Mouse (Mus musculus): Measurements from ENCODE around the gene Mertk. TPM values are rescaled to one million over a fixed set of nuclear protein-coding genes. Genes with fewer than 3 reads are reported as not detected.

Gene Mertk
- polyA plus RNA-seq, 1 experiment from 2014 or later = 3.7 TPM

DNA sequence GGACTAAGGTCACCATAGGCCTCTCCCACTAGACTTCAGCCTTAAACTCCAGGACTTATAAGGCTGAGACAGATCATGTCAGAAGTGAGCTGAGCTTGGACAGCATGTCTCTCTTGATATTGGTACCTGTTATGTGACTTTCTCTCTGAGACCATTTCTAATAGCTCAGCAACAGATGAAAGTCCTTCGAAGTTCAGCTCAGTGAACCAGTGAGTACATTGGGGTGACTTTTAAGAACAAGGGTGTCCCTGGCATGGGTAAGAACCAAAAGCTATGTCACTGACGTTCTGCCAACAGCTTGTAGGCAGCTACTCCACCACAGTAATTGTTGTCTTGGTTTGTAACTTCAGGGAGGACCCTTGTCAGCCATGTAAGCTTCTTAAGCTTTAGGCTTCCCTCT, 121.9 kb downstream of the Mertk start:
- Histone ChIP-seq H3K9me3 (replicated peaks) (no peaks in the 10 kb centered on the region), H3K4me2 (no peak overlapping the region), H3K36me3 (no peaks in the 10 kb centered on the region), H3K9ac (no peak overlapping the region), H3K27ac (no peak overlapping the region), H3K27me3 (no peaks in the 10 kb centered on the region), H3K4me1 (replicated peaks) (peaks cover 17% of the 10 kb centered on the region), H3K4me3 (no peak overlapping the region)
- ATAC-seq (replicated peaks; ENCODE audit: insufficient number of reproducible peaks, insufficient read depth, low FRiP score, low read depth) = no peak
- WGBS = 81% methylated on average over 2 of the region's 2 CpGs

DNA sequence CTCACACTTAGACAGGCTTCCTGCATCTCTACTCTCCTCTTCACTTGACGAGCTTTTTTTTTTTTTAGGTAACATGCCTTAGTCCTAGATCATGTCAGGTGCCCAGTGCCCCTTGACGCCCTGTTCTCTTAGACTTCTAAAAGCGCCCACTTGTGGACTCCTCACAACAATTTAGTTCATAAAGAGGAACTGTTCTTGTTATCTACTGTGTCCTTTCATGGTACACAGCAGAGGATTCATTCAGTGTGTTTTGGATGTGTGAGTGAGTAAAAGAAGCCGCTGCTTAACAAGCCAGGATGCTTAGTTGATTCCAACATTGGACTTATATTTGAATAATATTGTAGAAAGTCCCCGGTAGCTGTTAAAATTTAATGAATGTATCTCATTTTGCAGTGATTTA, 125.1 kb downstream of the Mertk start:
- H3K9ac ChIP-seq = no peak overlapping the region
- WGBS = 85% methylated on average over 5 of the region's 5 CpGs
- H3K27me3 ChIP-seq = no peaks in the 10 kb centered on the region
- H3K36me3 ChIP-seq = peaks cover 17% of the 10 kb centered on the region; the same call in 1 of the 2 replicates
- no peaks in the 10 kb centered on the region for H3K9me3 ChIP-seq (replicated peaks)
- H3K27ac ChIP-seq = no peak overlapping the region
- peaks cover 11% of the 10 kb centered on the region for H3K4me1 ChIP-seq (replicated peaks)
- ATAC-seq (replicated peaks; ENCODE audit: insufficient number of reproducible peaks, insufficient read depth, low FRiP score, low read depth) = no peak
- H3K4me2 ChIP-seq = no peak overlapping the region
- H3K4me3 ChIP-seq = no peak overlapping the region

DNA sequence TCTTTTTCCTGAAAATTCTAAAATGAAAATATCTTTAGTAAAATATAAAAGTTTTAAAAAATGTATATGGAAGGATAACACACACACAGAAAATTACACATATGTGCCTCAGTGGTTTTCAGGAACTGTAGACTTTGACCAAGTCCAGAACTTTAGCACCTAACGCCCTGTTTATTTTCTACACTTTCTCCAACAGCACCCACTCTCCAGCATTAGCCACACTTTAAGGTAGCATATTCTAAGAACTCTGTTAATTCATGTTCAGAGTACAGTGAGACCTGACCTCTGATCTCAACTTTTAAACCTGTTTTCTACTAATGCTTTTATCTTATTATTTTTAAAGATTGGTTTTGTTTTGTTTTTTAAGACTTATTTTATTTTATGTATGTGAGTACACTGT, 129.0 kb downstream of the Mertk start:
- H3K9me3 ChIP-seq (replicated peaks) = no peaks in the 10 kb centered on the region
- peaks cover 44% of the 10 kb centered on the region for H3K36me3 ChIP-seq
- WGBS = 94% methylated on average over 1 of the region's 1 CpGs
- H3K4me1 ChIP-seq (replicated peaks) = no peaks in the 10 kb centered on the region
- no peak for ATAC-seq (replicated peaks; ENCODE audit: insufficient number of reproducible peaks, insufficient read depth, low FRiP score, low read depth)
- H3K27ac ChIP-seq = no peak overlapping the region
- no peak overlapping the region for H3K4me3 ChIP-seq
- H3K4me2 ChIP-seq = no peak overlapping the region
- H3K27me3 ChIP-seq = no peaks in the 10 kb centered on the region
- no peak overlapping the region for H3K9ac ChIP-seq

DNA sequence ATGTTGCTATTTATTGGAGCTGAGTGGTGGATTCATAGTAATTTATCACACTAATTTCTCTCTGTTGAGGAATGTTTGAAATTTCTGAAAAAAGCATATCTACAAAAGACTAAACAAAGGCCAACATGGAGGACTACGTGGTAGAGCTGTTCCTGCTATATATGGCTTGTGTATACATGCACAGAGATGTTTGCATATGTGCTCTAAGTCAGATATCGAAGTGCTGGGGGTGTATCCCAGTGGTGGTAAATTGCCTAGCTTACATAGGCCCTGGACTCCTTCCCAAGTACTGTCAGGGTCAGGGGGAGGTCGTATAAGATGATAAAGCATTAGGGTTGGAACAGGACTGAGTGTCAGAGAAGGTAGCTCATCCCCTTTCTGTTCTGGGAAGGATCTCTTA, 133.9 kb downstream of the Mertk start:
- no peak overlapping the region for H3K27ac ChIP-seq
- no peak overlapping the region for H3K4me2 ChIP-seq
- ATAC-seq (replicated peaks; ENCODE audit: insufficient number of reproducible peaks, insufficient read depth, low FRiP score, low read depth) = no peak
- no peaks in the 10 kb centered on the region for H3K9me3 ChIP-seq (replicated peaks)
- H3K4me3 ChIP-seq = no peak overlapping the region
- H3K36me3 ChIP-seq = peaks cover 68% of the 10 kb centered on the region
- H3K27me3 ChIP-seq = no peaks in the 10 kb centered on the region
- H3K9ac ChIP-seq = no peak overlapping the region
- WGBS = 80% methylated on average over 3 of the region's 3 CpGs
- no peaks in the 10 kb centered on the region for H3K4me1 ChIP-seq (replicated peaks)

DNA sequence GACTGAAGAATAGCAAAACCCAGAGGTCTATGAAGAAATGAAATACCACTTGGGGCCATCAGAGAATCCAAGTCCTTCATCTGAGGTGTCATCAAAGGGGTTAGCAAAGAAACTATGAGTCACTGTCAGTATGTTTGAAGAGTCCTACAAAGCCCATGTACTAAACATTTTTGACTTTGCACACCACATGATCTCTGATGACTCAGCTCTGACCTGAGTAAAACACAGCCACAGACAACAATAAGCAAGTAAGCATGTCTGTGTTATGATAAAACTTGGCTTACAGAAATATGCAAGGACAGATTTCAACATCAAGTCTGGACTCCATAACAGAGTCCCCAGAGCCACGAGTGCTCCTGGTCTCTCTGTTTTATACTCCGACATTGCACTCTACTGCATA, 134.3 kb downstream of the Mertk start:
- H3K4me1 ChIP-seq (replicated peaks) = no peaks in the 10 kb centered on the region
- H3K27me3 ChIP-seq = no peaks in the 10 kb centered on the region
- WGBS = 81% methylated on average over 2 of the region's 2 CpGs
- no peak overlapping the region for H3K9ac ChIP-seq
- no peaks in the 10 kb centered on the region for H3K9me3 ChIP-seq (replicated peaks)
- peaks cover 69% of the 10 kb centered on the region for H3K36me3 ChIP-seq
- H3K4me3 ChIP-seq = no peak overlapping the region
- no peak overlapping the region for H3K27ac ChIP-seq
- ATAC-seq (replicated peaks; ENCODE audit: insufficient number of reproducible peaks, insufficient read depth, low FRiP score, low read depth) = no peak
- no peak overlapping the region for H3K4me2 ChIP-seq

DNA sequence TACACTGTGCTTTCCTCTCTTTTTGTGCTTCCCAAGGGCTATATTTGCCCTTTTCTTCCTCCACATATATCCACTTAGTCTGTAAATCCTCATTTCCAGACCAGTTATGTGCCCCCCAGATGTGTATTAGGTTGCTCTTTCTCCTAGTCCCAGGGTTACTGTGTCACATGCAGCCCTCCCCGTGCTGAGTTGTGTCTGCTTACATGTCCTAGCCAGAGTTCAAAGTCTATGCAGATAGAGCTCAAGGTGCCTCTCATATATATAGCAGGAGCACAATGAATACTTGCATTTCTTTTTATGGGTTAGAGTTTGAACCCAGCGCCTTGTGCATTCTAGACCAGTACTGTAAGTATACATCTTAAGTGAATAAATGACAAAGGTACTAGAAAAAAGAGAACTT, 134.7 kb downstream of the Mertk start:
- H3K36me3 ChIP-seq = peaks cover 66% of the 10 kb centered on the region
- ATAC-seq (replicated peaks; ENCODE audit: insufficient number of reproducible peaks, insufficient read depth, low FRiP score, low read depth) = no peak
- no peak overlapping the region for H3K27ac ChIP-seq
- no peaks in the 10 kb centered on the region for H3K9me3 ChIP-seq (replicated peaks)
- no peak overlapping the region for H3K4me2 ChIP-seq
- no peak overlapping the region for H3K4me3 ChIP-seq
- H3K27me3 ChIP-seq = no peaks in the 10 kb centered on the region
- no peak overlapping the region for H3K9ac ChIP-seq
- no peaks in the 10 kb centered on the region for H3K4me1 ChIP-seq (replicated peaks)
- 91% methylated on average over 2 of the region's 2 CpGs for WGBS

DNA sequence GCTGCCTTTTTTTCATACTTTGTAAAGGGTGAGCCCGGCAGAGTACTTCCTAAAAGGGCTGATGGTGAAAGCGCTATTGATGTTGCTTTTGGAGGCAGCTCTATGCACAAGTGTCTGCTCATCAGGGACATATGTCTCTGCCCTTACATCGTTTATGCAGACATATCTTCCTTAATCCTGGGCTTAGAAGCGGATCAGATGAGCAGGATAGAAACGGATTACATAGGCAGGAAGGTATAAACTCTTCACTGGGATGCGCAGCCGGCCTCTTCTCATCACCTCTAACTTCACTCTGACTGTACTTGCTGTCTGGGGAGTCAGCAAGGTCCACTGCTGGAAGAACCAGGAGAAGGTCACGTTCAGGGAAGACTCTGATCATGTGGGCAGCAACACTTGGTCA, 138.8 kb downstream of the Mertk start:
- Histone ChIP-seq H3K9me3 (replicated peaks) (no peaks in the 10 kb centered on the region), H3K9ac (no peak overlapping the region), H3K4me2 (no peak overlapping the region), H3K27ac (no peak overlapping the region), H3K36me3 (peaks cover 45% of the 10 kb centered on the region), H3K27me3 (no peaks in the 10 kb centered on the region), H3K4me3 (no peak overlapping the region), H3K4me1 (replicated peaks) (no peaks in the 10 kb centered on the region)
- ATAC-seq (replicated peaks; ENCODE audit: insufficient number of reproducible peaks, insufficient read depth, low FRiP score, low read depth) = no peak
- WGBS = 84% methylated on average over 8 of the region's 8 CpGs

DNA sequence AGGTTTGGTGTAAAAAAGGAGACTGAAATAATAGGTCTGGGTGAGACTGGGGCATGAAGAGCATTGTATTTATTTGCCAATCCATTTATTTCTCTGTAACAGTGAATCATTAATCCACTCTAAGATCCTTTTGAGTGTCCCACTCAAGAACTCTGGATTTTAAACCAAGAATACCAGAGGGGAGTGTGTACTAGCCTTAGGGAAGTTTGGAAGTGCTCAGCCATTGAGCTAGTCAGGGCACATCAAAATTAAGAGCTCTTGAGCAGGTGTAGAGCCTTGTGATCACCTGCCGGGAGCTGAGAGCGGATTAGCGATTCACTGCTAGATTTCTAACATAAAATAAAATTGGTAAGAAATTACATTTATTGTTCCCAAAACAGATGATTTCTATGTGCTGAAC, 139.9 kb downstream of the Mertk start:
- H3K36me3 ChIP-seq = peaks cover 48% of the 10 kb centered on the region
- H3K27ac ChIP-seq = no peak overlapping the region
- no peak overlapping the region for H3K9ac ChIP-seq

DNA sequence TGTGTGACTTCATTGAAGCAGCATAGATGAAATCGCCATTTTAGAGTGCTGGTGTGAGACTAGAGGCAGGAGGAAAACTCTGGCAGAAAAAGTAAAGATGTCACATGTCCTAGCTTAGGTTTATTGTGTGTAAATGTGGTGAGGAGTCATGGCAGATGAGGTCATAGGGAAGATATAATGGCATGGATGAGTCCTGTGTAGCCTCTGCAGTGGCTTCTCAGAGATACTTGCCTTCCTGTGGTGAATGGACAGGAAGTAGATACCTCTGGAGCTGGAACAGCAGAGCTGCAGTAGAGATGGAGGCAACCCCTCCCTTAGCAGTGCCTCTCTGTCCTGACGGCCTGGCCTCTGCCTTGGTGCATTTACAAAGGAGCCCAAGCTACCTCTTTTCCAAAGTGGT, 140.7 kb downstream of the Mertk start:
- Histone ChIP-seq H3K9ac (no peak overlapping the region), H3K9me3 (replicated peaks) (no peaks in the 10 kb centered on the region), H3K27ac (no peak overlapping the region), H3K36me3 (peaks cover 51% of the 10 kb centered on the region), H3K4me3 (no peak overlapping the region), H3K27me3 (no peaks in the 10 kb centered on the region), H3K4me1 (replicated peaks) (no peaks in the 10 kb centered on the region), H3K4me2 (no peak overlapping the region)
- 68% methylated on average over 2 of the region's 2 CpGs for WGBS
- ATAC-seq (replicated peaks; ENCODE audit: insufficient number of reproducible peaks, insufficient read depth, low FRiP score, low read depth) = no peak

More for the DNA sequence above, 139.9 kb downstream of the Mertk start:
- 95% methylated on average over 3 of the region's 3 CpGs for WGBS
- Histone ChIP-seq H3K4me1 (replicated peaks) (no peaks in the 10 kb centered on the region), H3K4me3 (no peak overlapping the region), H3K4me2 (no peak overlapping the region), H3K27me3 (no peaks in the 10 kb centered on the region), H3K9me3 (replicated peaks) (no peaks in the 10 kb centered on the region)
- no peak for ATAC-seq (replicated peaks; ENCODE audit: insufficient number of reproducible peaks, insufficient read depth, low FRiP score, low read depth)

DNA sequence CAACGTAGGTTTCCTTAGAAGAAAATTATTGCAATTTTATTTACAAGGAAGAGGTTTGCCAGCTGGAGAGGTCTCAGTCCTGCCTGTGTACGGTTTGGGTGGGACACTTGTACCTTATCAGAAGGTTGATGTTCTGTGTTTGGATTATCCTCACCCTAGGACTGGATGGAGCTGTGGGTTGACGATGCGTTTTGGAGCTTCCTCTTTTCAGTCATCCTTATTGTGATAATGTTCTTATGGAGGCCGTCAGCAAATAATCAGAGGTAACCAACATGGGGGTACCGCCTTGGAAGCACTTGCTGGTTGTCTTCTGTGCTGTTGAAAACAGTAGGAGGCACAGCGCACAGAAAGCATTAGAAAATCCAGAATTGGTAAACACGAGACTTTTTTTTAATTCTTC, 143.7 kb downstream of the Mertk start:
- H3K9me3 ChIP-seq (replicated peaks) = no peaks in the 10 kb centered on the region
- peaks cover 50% of the 10 kb centered on the region for H3K36me3 ChIP-seq
- no peak for ATAC-seq (replicated peaks; ENCODE audit: insufficient number of reproducible peaks, insufficient read depth, low FRiP score, low read depth)
- H3K4me1 ChIP-seq (replicated peaks) = no peaks in the 10 kb centered on the region
- H3K27ac ChIP-seq = no peak overlapping the region
- H3K4me3 ChIP-seq = no peak overlapping the region
- no peaks in the 10 kb centered on the region for H3K27me3 ChIP-seq
- H3K9ac ChIP-seq = no peak overlapping the region
- H3K4me2 ChIP-seq = no peak overlapping the region
- WGBS = 87% methylated on average over 8 of the region's 8 CpGs

DNA sequence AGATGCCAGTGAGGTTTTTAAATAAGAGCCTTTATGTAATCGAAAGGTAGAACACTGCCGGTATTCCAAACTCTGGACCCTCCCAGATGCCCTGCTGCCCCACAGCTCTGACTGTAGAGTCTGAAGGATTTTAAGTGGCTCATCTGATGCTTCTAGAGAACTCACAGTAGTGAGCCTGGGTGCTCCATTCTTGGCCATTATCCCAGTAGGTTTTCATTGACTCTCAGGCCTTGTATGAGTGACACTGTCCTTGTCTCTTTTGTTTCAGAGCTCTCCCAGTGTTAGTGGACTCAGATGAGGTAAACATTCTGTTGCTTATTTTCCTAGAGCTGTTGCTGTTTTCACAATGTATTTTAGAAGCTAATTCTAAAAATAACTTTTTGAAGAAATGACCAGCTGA, 151.3 kb downstream of the Mertk start:
- peak overlapping the region; percentile 46 for H3K27ac ChIP-seq

More for the DNA sequence above, 151.3 kb downstream of the Mertk start:
- Histone ChIP-seq H3K9me3 (replicated peaks) (no peaks in the 10 kb centered on the region), H3K27me3 (no peaks in the 10 kb centered on the region), H3K4me1 (replicated peaks) (peaks cover 20% of the 10 kb centered on the region), H3K4me3 (no peak overlapping the region), H3K36me3 (peaks cover 39% of the 10 kb centered on the region), H3K4me2 (no peak overlapping the region), H3K9ac (no peak overlapping the region)
- WGBS = 54% methylated on average over 2 of the region's 2 CpGs
- 0 out of 2 replicates have a peak, but pooled peaks have one; percentile 31 for ATAC-seq (replicated peaks; ENCODE audit: insufficient number of reproducible peaks, insufficient read depth, low FRiP score, low read depth)

All from heart, embryonic 15.5 days (tissue).